Mouse (Mus musculus) layer of hippocampus, adult 8-10 months (tissue): ENCODE data around the gene Apobec1. TPM values are rescaled to one million over a fixed set of nuclear protein-coding genes. Genes with fewer than 3 reads are reported as not detected.
A peak's percentile ranks its signal among the peaks of the same experiment; 100 is the strongest.
"Not testable (repeated sequence)": the region's sequence is repeated elsewhere in the genome, so short reads cannot be mapped to it uniquely, and the experiment has no call there.

ENCODE experiments used
- DNase-seq, 2 experiments: peaks; one replicate each; pipeline ENCODE4 v3.0.0; 2022; ENCODE audit warnings: low spot score in 2 of 2
- total RNA-seq, 4 experiments: library from RNA; stranded (reverse); gene quantifications; 2 replicates each; pipeline ENCODE4 v1.2.4; 2022

The Apobec1 gene
- total RNA-seq, 4 experiments from 2014 or later = 2.1 to 11.1 (median 4.4) TPM

DNA sequence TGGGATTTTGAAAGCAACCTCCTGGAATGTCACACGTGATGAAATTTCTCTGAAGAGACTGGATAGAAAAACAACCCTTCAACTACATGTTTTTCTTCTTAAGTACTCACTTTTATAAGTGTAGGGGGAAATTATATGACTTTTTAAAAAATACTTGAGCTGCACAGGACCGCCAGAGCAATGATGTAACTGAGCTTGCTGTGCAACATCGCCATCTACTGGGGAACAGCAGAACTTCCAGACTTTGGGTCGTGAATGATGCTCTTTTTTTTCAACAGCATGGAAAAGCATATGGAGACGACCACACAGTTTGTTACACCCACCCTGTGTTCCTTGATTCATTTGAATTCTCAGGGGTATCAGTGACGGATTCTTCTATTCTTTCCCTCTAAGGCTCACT lies 39.8 kb downstream of the Apobec1 start:
- DNase-seq = peak; percentile 32 to 70

DNA sequence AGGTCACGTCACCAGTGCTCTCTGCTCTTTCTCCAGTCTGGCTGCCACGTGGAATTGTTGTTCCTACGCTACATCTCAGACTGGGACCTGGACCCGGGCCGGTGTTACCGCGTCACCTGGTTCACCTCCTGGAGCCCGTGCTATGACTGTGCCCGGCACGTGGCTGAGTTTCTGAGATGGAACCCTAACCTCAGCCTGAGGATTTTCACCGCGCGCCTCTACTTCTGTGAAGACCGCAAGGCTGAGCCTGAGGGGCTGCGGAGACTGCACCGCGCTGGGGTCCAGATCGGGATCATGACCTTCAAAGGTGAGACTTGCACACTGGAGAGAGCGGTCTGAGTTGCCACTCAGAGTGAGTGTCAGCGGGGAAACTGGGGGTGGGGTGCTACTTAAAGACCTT lies 41.2 kb downstream of the Apobec1 start:
- DNase-seq = no peak

DNA sequence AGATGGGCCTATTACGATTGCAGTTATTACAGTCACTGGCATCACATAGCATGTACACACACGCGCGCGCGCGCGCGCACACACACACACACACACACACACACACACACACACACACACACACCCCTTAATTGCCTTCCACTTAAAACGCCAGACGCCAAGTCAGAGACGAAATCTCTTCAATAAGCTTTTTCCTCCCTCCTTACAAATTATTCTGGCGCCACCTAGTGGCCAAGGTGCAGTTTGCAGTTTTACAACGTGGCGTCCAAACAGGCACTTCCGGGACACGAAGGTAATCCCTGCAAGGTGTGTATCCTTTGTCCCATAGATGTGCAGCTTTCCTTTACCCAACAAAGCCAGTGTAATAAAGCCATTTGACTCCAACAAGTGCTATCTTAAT lies 41.8 kb downstream of the Apobec1 start:
- peak; percentile 29 to 60 for DNase-seq

GRCm38 (mm10) chr6:122556959-122557561 lies 45.2 kb downstream of the Apobec1 start:
- peak; percentile 32 to 75 for DNase-seq

DNA sequence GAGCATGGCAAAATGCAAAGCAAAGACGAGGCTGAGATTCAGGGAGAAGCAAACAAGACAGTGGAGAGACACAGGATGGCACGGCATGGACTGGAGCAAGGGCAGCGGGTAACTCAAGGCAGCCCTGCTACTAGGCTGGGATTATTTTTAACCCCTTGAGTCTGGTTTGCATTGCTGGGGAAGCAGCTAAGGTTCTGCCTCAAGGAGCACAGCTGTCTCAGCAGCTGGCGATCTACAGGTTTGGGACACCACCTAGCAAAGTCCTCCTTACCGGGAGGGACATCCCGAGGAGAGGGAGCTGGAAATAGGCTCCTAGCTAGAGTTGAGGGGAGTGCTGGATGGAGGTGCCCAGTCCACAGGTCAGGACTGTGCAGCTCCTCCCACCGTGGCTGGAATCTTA lies 47.0 kb downstream of the Apobec1 start:
- DNase-seq = no peak

GRCm38 (mm10) chr6:122554102-122554501 lies 48.1 kb downstream of the Apobec1 start:
- DNase-seq = no peak

- no peak for DNase-seq
Measured at GRCm38 (mm10) chr6:122553606-122554005, 48.6 kb downstream of the Apobec1 start, which contains the start of gene Aicda. Aicda (plus strand) TSS chr6:122553801.

GRCm38 (mm10) chr6:122545948-122546347 lies 56.3 kb downstream of the Apobec1 start:
- DNase-seq = no peak

DNA sequence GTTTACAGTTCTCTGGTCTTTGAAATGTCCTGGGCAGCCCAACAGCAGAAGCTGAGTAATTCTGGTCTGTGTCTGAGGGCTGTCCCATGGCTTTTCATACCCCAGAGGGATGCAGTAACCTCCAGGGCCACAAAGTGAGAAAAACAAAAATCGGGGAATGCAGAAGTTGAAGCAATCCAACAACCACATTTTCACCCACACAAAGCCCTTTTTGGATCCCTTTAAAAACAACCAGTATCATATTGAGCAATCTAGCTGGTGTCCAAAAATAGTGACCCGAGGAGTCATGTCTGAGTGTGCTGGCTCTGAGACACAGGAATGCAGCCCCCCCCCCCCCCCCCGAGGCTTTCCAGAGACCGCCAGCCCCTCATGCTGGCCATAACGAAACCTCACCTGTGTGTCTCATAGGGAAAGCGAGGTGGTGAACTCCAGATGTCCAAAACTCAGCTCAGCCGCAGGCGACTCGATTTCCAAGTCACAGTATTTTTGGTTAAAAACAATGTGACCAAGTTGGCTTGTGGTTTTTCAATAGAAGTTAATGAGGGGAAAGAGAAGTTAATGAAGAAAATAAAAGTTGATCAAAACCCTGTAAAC lies 56.9 kb downstream of the Apobec1 start:
- no peak for DNase-seq

DNA sequence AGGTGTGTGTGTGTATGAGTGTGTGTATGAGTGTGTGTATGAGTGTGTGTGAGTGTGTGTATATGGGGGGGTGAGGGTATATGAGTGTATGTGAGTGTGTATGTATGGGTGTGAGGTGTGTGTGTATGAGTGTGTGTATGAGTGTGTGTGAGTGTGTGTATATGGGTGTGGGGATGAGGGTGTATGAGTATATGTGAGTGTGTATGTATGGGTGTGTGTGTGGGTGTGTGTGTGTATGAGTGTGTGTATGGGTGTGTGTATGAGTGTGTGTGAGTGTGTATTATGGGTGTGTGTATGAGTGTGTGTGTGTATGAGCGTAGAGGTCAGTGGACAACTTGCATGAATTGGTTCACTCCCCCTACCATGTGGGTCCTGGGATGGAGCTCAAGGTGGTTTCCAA lies 57.6 kb downstream of the Apobec1 start:
- no peak for DNase-seq

GRCm38 (mm10) chr6:122543574-122543973 lies 58.7 kb downstream of the Apobec1 start:
- DNase-seq = no peak

DNA sequence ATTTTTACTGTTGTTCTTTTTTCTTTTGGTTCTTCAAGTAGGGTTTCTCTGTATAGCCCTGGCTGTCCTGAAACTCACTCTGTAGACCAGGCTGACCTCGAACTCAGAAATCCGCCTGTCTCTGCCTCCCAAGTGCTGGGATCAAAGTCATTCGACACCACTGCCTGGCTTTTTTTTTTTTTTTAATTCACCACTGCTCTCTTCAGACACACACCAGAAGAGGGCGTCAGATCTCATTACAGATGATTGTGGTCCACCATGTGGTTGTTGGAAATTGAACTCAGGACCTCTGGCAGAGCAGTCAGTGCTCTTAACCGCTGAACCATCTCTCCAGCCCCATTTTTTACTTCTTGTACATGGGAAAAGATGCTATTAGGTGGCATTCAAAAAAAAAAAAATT lies 59.8 kb downstream of the Apobec1 start:
- not testable (repeated sequence) for DNase-seq

DNA sequence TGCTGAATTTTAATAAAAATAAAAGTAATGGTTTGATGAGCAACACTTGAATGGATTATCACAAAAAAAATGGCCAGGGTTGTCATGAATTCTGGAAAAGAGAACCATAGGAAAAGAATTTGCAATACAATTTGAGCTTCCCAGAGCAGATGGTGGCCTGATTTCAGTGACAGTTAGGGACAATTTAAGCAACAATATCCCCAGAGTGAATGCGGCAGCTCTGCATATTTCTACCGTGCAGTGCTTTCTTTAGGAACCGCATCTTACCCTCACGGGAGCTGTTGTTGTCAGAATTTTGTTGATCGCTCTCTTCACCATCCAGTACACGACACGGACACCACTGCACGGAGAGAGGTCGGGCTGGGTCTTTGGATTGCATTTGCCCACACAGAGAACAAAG lies 62.7 kb downstream of the Apobec1 start:
- DNase-seq = no peak

DNA sequence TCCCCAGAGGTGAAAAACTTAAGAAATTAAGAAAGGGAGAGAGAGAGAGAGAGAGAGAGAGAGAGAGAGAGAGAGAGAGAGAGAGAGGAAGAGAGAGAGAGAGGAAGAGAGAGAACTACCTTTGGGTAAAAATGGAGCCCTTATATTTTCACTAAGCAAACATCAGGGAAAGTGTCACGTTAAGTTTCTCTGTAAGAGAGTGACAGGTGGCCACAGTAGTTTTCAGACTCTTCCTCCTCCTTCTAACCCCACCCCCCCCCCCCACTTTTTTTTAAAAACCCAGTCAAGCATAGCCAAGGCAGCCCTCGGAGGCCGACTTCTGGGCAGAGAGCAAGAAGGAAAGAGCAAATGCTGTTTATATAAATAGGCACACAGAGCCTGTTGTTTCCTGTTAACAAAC lies 68.2 kb downstream of the Apobec1 start:
- DNase-seq = no peak

DNA sequence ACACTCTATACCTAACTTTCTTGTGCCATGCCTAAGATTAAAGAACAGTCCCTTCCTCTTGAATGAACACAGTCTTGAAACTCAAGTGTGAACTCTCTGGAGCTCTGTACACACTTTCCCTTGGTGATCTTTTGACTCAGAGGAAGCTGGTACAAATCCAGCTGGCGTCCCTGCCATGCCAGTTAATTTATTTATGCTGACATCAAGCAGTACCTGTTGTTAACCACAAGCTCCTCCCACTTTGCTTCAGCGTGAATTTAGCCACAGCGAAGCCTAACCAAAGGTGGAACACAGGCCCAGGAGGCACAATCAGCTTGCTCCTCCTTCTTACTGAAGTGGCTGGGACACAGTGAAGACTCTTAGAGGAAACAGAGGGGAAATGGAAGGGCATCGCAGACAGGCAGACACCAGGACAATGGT lies 69.4 kb downstream of the Apobec1 start:
- no peak for DNase-seq

DNA sequence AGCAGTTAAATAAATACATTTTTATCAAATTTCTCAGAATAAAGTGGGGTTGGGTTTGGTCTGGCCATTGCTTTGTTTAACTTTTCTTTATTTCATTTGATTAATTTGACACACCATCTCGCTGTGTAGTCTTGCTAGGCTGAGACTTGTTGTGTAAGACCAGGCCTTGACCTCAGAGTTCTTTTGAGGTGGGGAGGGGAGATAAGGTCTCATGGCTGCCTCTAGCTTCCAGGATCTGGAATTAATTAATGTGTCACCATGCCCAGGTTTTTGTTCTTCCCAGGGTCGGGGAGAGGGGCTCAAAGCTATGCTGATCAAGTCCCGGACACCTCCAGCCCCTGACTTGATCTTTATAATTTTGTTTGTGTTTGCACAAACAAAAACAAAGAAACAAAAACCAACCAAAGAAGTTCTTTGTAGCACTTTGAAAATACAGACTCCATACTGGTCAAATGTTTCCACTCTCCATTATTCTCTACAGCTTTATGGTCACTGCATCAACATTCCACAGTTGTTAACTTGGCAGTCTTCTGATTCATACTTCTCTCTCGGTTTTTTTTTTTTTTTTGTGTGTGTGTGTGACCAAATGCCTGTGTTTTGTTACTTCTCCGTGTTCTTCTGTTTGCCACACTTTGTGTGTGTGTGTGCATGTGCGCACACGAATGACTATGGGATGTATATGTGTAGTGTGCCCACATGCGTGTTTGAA lies 70.6 kb downstream of the Apobec1 start:
- no peak for DNase-seq

- no peak for DNase-seq
Measured at GRCm38 (mm10) chr6:122528136-122528535, 74.1 kb downstream of the Apobec1 start.

Other genes with a start within 250 kb of the Apobec1 start
- 10 to 100 TPM; 49.8 to 78.3 (median 70.4) TPM for gene Rimklb, start 103.7 kb downstream of the Apobec1 start, total RNA-seq
- under 1 TPM in 2 of 4 experiments, not detected in 2; 0.31 to 0.40 TPM for gene Mfap5, start 96.6 kb downstream of the Apobec1 start, total RNA-seq
- gene Aicda, start 48.6 kb downstream of the Apobec1 start, total RNA-seq = not detected
- not detected for gene Gdf3, start 7.6 kb upstream of the Apobec1 start, total RNA-seq
- not detected for gene Dppa3, start 24.0 kb upstream of the Apobec1 start, total RNA-seq
- under 1 TPM in 1 of 4 experiments, not detected in 3; 0.18 TPM for gene Nanog, start 105.0 kb upstream of the Apobec1 start, total RNA-seq
- gene Slc2a3, start 199.2 kb upstream of the Apobec1 start, total RNA-seq = 100 to 1,000 TPM in 2 of 4 experiments, 10 to 100 TPM in 2; 89.0 to 124 (median 100) TPM
- gene Foxj2, start 217.5 kb upstream of the Apobec1 start, total RNA-seq = 10 to 100 TPM; 26.8 to 29.2 (median 27.8) TPM